Mouse (Mus musculus) bone marrow macrophage, adult 2 months (primary cell): ENCODE measurements at regions not wholly inside any gene's neighbourhood (a gene's known extent, or its start where the extent isn't known, plus 50 kb on each side); places are given as distances from the start of the nearest gene placed in this dataset.

ENCODE experiments used
- H3K27ac ChIP-seq: 2 replicates; pipeline ENCODE4 v1.5.1; 2012; ENCODE audit warnings: low read depth, low read length; ENCODE audit not compliant: insufficient read depth
- H3K4me1 ChIP-seq: 2 replicates; pipeline ENCODE4 v1.6.1; 2012; ENCODE audit warnings: low read length; ENCODE audit not compliant: control insufficient read depth, insufficient read depth
- H3K4me3 ChIP-seq: 2 replicates; pipeline ENCODE4 v1.5.1; 2012; ENCODE audit warnings: mild to moderate bottlenecking, low read length, moderate library complexity; ENCODE audit not compliant: insufficient read depth
- CTCF ChIP-seq: IDR thresholded peaks from 2 replicates; pipeline ENCODE4 v1.5.1; 2012; ENCODE audit warnings: low read depth, mild to moderate bottlenecking, low read length, moderate library complexity
- POLR2A ChIP-seq: IDR thresholded peaks from 2 replicates; pipeline ENCODE4 v1.6.1; 2012; ENCODE audit warnings: mild to moderate bottlenecking, low read depth, low read length, borderline replicate concordance

DNA sequence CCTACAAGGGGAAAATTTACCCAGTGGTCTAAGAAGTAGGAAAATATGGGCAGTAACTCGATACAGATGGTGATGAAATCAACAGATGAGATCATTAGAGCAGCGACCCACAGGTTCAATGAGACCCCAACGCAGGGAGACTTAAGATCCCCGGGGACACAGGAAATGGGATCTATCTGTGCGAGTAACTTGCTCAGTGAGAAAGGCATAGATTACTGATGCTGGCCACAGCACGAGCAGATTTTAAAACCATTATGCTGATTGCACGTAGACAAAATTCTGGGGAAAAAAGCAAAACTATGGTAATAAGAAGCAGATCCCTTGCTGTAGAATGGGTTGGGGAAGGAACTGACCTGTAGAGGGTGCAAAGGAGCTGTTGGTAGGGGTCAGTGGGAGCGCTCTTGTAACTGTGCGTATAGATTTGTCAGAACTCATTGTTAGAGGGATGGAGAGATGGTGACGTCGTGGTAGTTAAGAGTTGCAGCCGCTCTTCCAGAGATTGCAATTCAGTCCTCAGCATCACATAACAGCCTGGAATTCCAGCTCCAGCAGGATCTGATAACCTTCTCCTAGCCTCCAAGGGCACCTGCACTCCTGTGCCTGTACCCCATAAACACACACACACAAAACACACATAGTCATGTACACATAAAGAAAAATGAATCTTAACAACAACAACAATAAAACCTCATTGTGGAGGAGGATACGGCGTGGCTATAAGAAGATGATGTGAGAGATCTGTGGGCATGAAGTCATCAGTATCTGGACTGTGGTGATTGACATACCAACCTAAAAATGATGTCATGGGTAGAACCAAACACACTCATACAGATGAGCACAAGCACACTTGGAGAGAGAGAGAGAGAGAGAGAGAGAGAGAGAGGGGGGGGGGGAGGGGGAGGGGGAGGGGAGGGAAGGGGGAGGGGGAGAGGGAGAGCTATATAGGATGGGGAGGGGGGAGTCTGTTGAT, 67.7 kb upstream of the Aldh1b1 start:
- no peaks in the 10 kb centered on the region for H3K4me1 ChIP-seq
- TF ChIP-seq POLR2A (no peak), CTCF (no peak)
- H3K4me3 ChIP-seq: no peak overlapping the region
- H3K27ac ChIP-seq: no peak overlapping the region

DNA sequence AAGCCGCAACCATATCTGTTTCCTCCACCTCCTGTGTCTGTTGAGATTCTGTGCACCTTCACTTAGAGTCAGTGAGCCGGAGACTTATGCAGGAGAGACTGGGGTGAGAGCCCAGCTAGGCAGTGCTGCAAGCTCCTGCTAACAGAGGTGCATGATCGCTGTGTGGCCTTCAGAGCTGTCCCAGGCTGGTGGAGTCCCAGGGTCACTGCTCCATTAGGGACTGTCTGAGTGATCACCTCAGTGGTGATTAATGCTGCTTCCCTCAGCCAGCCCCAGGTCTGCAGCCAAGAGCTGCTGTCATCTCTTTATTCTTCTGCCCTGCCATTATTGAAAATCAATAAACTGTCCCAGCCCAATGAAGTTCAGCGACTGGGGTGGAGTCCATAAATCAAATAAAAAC, 69.0 kb upstream of the Aldh1b1 start:
- no peak overlapping the region for H3K4me3 ChIP-seq
- TF ChIP-seq POLR2A (no peak), CTCF (no peak)
- no peaks in the 10 kb centered on the region for H3K4me1 ChIP-seq
- no peak overlapping the region for H3K27ac ChIP-seq

DNA sequence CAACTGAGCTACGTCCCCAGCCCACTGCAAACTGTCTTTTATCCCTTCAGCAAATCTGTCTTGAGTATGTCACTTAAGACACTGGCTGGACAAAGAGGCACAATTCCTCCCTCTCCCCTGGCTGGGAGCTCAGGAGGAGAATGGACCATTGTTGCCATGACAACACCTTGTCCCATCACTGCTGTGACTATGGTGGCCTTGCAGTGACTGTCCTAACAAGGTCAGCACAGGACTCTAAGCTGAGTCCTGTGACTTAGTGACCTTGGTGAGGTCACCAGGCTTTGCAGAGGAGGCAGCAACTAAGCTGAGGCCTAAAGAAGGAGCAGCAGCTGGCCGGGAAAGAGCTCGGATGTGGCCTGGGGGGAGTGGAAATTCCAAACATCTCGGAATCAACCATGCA, 70.0 kb upstream of the Aldh1b1 start:
- no peak for TF ChIP-seq CTCF
- no peak for TF ChIP-seq POLR2A
- Histone ChIP-seq H3K4me1 (no peaks in the 10 kb centered on the region), H3K4me3 (no peak overlapping the region), H3K27ac (no peak overlapping the region)

DNA sequence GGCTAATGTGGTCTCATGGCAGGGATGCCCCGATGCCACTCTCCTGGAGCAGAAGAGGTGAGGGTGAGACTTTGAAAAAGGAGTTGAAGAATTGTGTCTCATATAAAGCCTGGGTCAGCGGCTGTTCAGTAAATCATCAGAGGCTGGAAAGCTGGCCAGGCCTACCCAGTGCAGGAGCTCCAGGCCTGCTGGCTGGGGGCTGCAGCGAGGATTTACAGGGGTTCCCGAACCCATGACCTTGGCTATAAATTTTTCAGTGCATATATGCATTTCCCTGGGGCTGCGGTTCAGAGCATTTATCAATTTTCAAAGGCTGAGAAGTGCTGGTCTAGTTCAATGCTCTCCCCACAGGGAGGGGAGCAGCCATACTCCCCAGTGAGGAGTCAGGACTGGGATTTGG, 70.9 kb upstream of the Aldh1b1 start:
- Histone ChIP-seq H3K4me3 (no peak overlapping the region), H3K27ac (no peak overlapping the region), H3K4me1 (no peaks in the 10 kb centered on the region)
- TF ChIP-seq CTCF (no peak), POLR2A (no peak)

DNA sequence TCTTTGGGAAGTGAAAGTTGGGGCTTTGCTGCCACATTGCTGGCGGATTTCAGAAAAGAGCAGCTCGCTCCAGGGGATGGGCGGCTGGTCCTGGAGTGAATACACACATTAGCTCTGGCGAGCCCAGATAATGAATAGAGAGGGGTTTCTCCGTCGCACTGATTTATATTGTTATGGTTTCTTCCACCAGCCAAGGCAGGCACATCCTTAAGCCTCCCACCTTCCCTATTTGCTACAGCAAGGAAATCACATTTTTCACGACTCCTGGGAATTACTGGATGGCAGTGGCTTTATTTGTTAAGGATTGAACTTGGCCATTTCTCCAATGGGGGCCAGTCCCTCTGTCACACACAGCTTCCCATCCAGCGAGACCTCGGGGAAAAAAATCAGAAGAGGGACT, 71.3 kb upstream of the Aldh1b1 start:
- Histone ChIP-seq H3K4me1 (no peaks in the 10 kb centered on the region), H3K4me3 (no peak overlapping the region), H3K27ac (no peak overlapping the region)
- TF ChIP-seq POLR2A (no peak), CTCF (no peak)

DNA sequence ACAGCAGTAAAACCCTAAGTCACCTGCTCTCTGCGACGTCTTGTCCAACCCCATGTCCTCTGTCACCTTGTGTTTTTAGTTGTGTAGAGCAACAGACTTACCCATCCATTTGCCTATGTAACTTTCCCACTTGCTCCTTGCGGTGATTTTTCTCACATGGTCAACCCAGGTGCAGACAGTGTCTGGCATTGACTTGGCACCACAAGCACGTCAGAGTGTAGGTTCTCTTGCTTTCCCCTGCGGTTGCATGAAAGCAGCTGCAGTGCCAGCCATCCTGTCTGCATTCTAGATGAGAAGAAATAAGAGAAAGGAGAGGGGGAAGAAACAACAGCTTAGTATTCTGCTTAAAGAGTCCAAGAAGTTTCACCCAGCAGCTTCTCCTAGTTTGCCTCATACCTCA, 72.0 kb upstream of the Aldh1b1 start:
- Histone ChIP-seq H3K27ac (no peak overlapping the region), H3K4me3 (no peak overlapping the region), H3K4me1 (no peaks in the 10 kb centered on the region)
- TF ChIP-seq CTCF (no peak), POLR2A (no peak)

DNA sequence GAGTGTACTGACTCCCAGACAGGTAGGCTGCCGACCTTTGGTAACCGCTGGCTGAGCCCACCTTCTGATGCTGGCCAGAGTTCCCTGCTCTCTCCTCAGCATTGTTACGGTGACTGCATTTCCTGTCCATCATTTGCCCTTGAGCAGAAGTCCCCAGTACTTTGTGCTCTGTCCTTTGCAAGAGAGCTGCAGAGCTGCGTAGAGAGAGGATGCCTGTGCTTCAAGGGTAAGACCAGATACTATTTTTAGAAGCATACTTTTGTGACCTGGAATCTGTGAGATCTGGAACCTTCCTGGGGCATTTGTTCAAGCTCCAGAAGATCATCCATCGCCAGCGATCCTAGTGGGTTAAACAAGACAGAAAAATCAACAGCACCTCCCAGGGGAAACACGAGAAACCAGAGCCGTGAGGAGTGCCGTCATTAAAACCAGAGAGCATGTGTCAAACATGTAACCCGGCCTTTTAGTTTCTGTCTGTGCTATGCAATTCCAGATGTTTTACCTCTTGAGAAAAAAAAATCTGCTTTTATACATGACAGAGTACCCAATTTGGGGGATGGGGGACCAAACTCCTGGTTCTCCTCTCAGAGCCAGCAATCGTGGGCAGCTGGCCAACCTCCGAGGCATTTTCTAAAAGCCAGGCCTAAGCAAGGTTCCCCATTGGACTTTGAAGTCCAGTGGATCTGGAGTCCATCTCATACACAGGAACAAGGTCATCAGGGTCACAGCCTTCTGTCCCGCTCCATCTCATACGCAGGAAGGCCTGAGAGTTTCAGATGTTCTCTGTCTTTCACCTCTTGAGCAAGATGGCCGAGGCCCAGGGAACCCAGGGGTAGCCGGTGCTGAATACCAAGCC, 73.5 kb upstream of the Aldh1b1 start:
- TF ChIP-seq CTCF: no peak
- H3K4me1 ChIP-seq: no peaks in the 10 kb centered on the region
- no peak overlapping the region for H3K27ac ChIP-seq
- no peak overlapping the region for H3K4me3 ChIP-seq

DNA sequence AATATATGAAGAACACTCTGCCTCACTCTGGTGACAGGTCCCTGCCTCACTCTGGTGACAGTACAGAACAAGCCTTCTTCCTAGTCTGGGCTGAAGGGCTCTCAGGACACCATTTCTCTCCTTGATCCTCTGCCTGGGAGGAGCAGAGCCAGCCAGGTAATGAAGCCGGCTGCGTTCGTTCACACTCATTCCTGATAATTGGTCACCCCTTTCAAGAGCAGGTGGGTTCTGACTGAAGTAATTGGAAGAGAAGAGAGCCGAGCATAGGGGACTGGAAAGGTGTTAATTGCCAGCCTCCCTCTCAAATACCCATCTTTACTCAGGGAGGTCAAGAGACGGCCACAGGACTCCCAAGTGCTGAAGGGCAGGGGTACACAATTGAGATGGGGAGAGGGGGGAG, 78.5 kb upstream of the Aldh1b1 start:
- Histone ChIP-seq H3K27ac (no peak overlapping the region), H3K4me3 (no peak overlapping the region), H3K4me1 (no peaks in the 10 kb centered on the region)
- TF ChIP-seq POLR2A: no peak
- no peak for TF ChIP-seq CTCF

DNA sequence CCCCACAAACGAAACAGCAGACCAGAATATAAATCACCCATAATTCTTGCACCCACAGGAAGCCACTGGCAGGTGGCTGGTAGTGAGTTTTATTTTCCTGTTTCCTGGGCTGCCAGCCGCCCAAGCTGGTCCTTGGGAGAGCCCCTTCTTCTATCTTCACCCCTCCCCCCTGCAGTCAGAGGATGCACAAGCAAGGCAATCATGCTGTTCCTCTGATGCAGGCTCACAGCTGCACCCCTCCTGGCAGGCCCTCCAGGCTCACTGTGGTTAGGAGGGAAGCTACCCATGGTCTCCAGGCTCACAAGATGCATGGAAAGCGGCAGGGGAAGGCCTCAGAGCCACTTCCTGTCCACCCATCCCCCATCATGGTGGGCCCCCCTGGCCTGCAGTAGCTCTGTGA, 79.3 kb upstream of the Aldh1b1 start:
- H3K4me3 ChIP-seq: no peak overlapping the region
- H3K27ac ChIP-seq: no peak overlapping the region
- no peak for TF ChIP-seq CTCF
- no peak for TF ChIP-seq POLR2A
- no peaks in the 10 kb centered on the region for H3K4me1 ChIP-seq

DNA sequence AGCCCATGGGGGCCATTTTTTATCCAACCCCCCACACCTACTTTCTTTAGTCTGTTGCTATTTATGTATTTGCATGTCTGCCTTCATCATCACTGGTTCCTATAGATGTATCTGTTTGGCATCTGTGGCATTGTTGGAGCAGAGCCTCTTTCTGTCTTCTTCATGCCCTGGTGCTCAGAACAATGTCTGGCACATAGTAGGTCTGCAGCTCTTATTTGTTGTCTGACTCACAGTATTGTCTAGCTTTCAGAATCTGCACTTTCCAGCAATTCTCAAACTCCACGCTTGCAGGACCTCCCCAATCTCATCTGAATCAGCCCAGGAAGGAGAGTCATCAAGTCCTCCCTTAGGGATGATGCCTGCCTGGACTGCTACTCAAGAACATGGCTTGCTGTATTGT, 82.9 kb upstream of the Aldh1b1 start:
- Histone ChIP-seq H3K4me1 (no peaks in the 10 kb centered on the region), H3K27ac (no peak overlapping the region), H3K4me3 (no peak overlapping the region)
- TF ChIP-seq POLR2A: no peak
- no peak for TF ChIP-seq CTCF
